Mouse (Mus musculus): ENCODE measurements around the gene Il11ra1. TPM values are rescaled to one million over a fixed set of nuclear protein-coding genes. Genes with fewer than 3 reads are reported as not detected.

Il11ra1 gene
- polyA plus RNA-seq, 1 experiment from 2014 or later, result 63.8 TPM

Other genes starting within 250 kb of the Il11ra1 start
- 1.3 and 1.4 TPM in 2 replicates for gene Kif24, start 235.1 kb upstream of the Il11ra1 start, polyA plus RNA-seq (2015; fragmentation: Nextera tagmentation; extraction: Ambion mirVana)
- 34.9 and 35.7 TPM in 2 replicates for gene Nudt2, start 234.8 kb upstream of the Il11ra1 start, polyA plus RNA-seq (2015; fragmentation: Nextera tagmentation; extraction: Ambion mirVana)
- 11.6 and 13.7 TPM in 2 replicates for gene AI464131, start 196.9 kb upstream of the Il11ra1 start, polyA plus RNA-seq (2015; fragmentation: Nextera tagmentation; extraction: Ambion mirVana)
- gene 1110017D15Rik, start 182.7 kb upstream of the Il11ra1 start, polyA plus RNA-seq (2015; fragmentation: Nextera tagmentation; extraction: Ambion mirVana), result 0.52 and 2.0 TPM in 2 replicates
- 3.2 and 4.9 TPM in 2 replicates for gene Fam219a, start 130.5 kb upstream of the Il11ra1 start, polyA plus RNA-seq (2015; fragmentation: Nextera tagmentation; extraction: Ambion mirVana)
- gene Dnaic1, start 130.2 kb upstream of the Il11ra1 start, polyA plus RNA-seq (2015; fragmentation: Nextera tagmentation; extraction: Ambion mirVana), result 2.3 and 3.4 TPM in 2 replicates
- 8.5 and 8.6 TPM in 2 replicates for gene Enho, start 59.7 kb upstream of the Il11ra1 start, polyA plus RNA-seq (2015; fragmentation: Nextera tagmentation; extraction: Ambion mirVana)
- 1.9 and 2.8 TPM in 2 replicates for gene Cntfr, start 2.9 kb upstream of the Il11ra1 start, polyA plus RNA-seq (2015; fragmentation: Nextera tagmentation; extraction: Ambion mirVana)
- gene Rpp25l, start 13.5 kb downstream of the Il11ra1 start, polyA plus RNA-seq (2015; fragmentation: Nextera tagmentation; extraction: Ambion mirVana), result 47.4 and 51.3 TPM in 2 replicates
- 127 and 144 TPM in 2 replicates for gene Dctn3, start 23.2 kb downstream of the Il11ra1 start, polyA plus RNA-seq (2015; fragmentation: Nextera tagmentation; extraction: Ambion mirVana)
- not detected in 2 replicates for gene Arid3c, start 31.2 kb downstream of the Il11ra1 start, polyA plus RNA-seq (2015; fragmentation: Nextera tagmentation; extraction: Ambion mirVana)
- gene Galt, start 55.2 kb downstream of the Il11ra1 start, polyA plus RNA-seq (2015; fragmentation: Nextera tagmentation; extraction: Ambion mirVana), result 90.5 and 105 TPM in 2 replicates
- 46.4 and 50.6 TPM in 2 replicates for gene Sigmar1, start 56.2 kb downstream of the Il11ra1 start, polyA plus RNA-seq (2015; fragmentation: Nextera tagmentation; extraction: Ambion mirVana)
- 21.5 and 21.9 TPM in 2 replicates for gene Ccl27a, start 74.3 kb downstream of the Il11ra1 start, polyA plus RNA-seq (2015; fragmentation: Nextera tagmentation; extraction: Ambion mirVana)
- gene Gm21541, start 203.6 kb downstream of the Il11ra1 start, polyA plus RNA-seq (2015; fragmentation: Nextera tagmentation; extraction: Ambion mirVana), result 33.6 and 33.7 TPM in 2 replicates
- gene Gm20878, start 241.6 kb downstream of the Il11ra1 start, polyA plus RNA-seq (2015; fragmentation: Nextera tagmentation; extraction: Ambion mirVana), result 1.3 and 1.4 TPM in 2 replicates

Data from intestine, postnatal 0 days (tissue).